Mouse (Mus musculus) heart, adult 18-20 months (tissue): ENCODE data around the gene Cpsf4. TPM values are rescaled to one million over a fixed set of nuclear protein-coding genes. Genes with fewer than 3 reads are reported as not detected.
A peak's percentile ranks its signal among the peaks of the same experiment; 100 is the strongest.
"Not testable (repeated sequence)": the region's sequence is repeated elsewhere in the genome, so short reads cannot be mapped to it uniquely, and the experiment has no call there.

Experiments
- DNase-seq, 2 experiments: peaks; one replicate each; pipeline ENCODE4 v3.0.0; 2021 to 2022; ENCODE audit warnings: mixed read lengths in 1 of 2
- total RNA-seq, 2 experiments: library from RNA; stranded (reverse); gene quantifications; 2 replicates each; pipeline ENCODE4 v1.2.3; 2021

Gene Cpsf4
- total RNA-seq, 2 experiments from 2014 or later, result 11.4 to 12.9 TPM

- peak; percentile 26 to 40 for DNase-seq
These were observed 11.5 kb downstream of the Cpsf4 start for GRCm38 (mm10) chr5:145178461-145178980.

GRCm38 (mm10) chr5:145185244-145185643 lies 18.2 kb downstream of the Cpsf4 start:
- DNase-seq, result no peak

GRCm38 (mm10) chr5:145189416-145189815 lies 22.4 kb downstream of the Cpsf4 start:
- DNase-seq, result no peak

GRCm38 (mm10) chr5:145190373-145190772 lies 23.4 kb downstream of the Cpsf4 start:
- DNase-seq, result no peak

- peak; percentile 95 to 96 for DNase-seq
These were observed 24.1 kb downstream of the Cpsf4 start for GRCm38 (mm10) chr5:145190875-145191798.

GRCm38 (mm10) chr5:145191962-145192361 lies 24.9 kb downstream of the Cpsf4 start, which contains the start of gene Atp5j2:
Gene Atp5j2 (minus strand): TSS chr5:145192062.
- DNase-seq, result no peak

- DNase-seq, result no peak
These were observed 33.4 kb downstream of the Cpsf4 start for GRCm38 (mm10) chr5:145200387-145200786.

- peak; percentile 88 to 89 for DNase-seq
These were observed 34.4 kb downstream of the Cpsf4 start, which contains the start of gene Zkscan14 for GRCm38 (mm10) chr5:145201321-145201991. Gene Zkscan14 (minus strand): TSS chr5:145201868.

GRCm38 (mm10) chr5:145202446-145202845 lies 35.4 kb downstream of the Cpsf4 start:
- DNase-seq, result no peak

- peak; percentile 98 to 99 for DNase-seq
These were observed 37.1 kb downstream of the Cpsf4 start, which contains the start of gene Zkscan5 for GRCm38 (mm10) chr5:145203936-145204691. Gene Zkscan5 (plus strand): TSS chr5:145204562.

GRCm38 (mm10) chr5:145205041-145205440 lies 38.0 kb downstream of the Cpsf4 start:
- no peak for DNase-seq

GRCm38 (mm10) chr5:145207385-145207784 lies 40.4 kb downstream of the Cpsf4 start:
- no peak for DNase-seq

- no peak for DNase-seq
These were observed 40.9 kb downstream of the Cpsf4 start for GRCm38 (mm10) chr5:145207954-145208353.

GRCm38 (mm10) chr5:145208391-145208790 lies 41.4 kb downstream of the Cpsf4 start:
- not testable (repeated sequence) for DNase-seq

- no peak for DNase-seq
These were observed 44.3 kb downstream of the Cpsf4 start for GRCm38 (mm10) chr5:145211340-145211739.

- no peak for DNase-seq
These were observed 45.2 kb downstream of the Cpsf4 start for GRCm38 (mm10) chr5:145212216-145212615.

GRCm38 (mm10) chr5:145213505-145213904 lies 46.5 kb downstream of the Cpsf4 start:
- no peak for DNase-seq

- DNase-seq, result no peak
These were observed 47.7 kb downstream of the Cpsf4 start for GRCm38 (mm10) chr5:145214679-145215078.

- DNase-seq, result no peak
These were observed 50.7 kb downstream of the Cpsf4 start for GRCm38 (mm10) chr5:145217746-145218145.

- DNase-seq, result no peak
These were observed 51.2 kb downstream of the Cpsf4 start for GRCm38 (mm10) chr5:145218206-145218605.

GRCm38 (mm10) chr5:145218671-145219070 lies 51.7 kb downstream of the Cpsf4 start:
- no peak for DNase-seq

GRCm38 (mm10) chr5:145219981-145220380 lies 53.0 kb downstream of the Cpsf4 start:
- DNase-seq, result no peak
